Mouse (Mus musculus) MEL (cell line): ENCODE measurements around the gene Ei24.

Experiments
- GATA1 ChIP-seq: IDR thresholded peaks from 2 replicates; pipeline ENCODE4 v1.6.1; 2011; ENCODE audit warnings: low read depth, low read length, improper control_type of control experiment
- POLR2A ChIP-seq, 2 experiments: IDR thresholded peaks; 2 replicates each; pipeline ENCODE4 v1.6.1; 2011 to 2012; ENCODE audit warnings: low read length in 2 of 2, mild to moderate bottlenecking in 2 of 2, control low read depth in 1 of 2, improper control_type of control experiment in 1 of 2, low read depth in 1 of 2, moderate library complexity in 1 of 2; ENCODE audit not compliant: control insufficient read depth in 1 of 2, insufficient read depth in 1 of 2, poor library complexity in 1 of 2

- TF ChIP-seq GATA1 (no peak), POLR2A (IDR thresholded peaks at IDR 0.05; ENCODE audit: control insufficient read depth in 1 of 2, insufficient read depth in 1 of 2, low read depth in 1 of 2, low read length in 2 of 2, poor library complexity in 1 of 2) (peak; percentile 68 to 84; a peak in 3 of 4 replicates)
Observed at GRCm38 (mm10) chr9:36767203-36768143, 29.7 kb downstream of the Ei24 start, which contains the start of gene Stt3a.
